Mouse (Mus musculus): ENCODE results near the gene Trpm6. TPM values are rescaled to one million over a fixed set of nuclear protein-coding genes. Genes with fewer than 3 reads are reported as not detected.

Trpm6 gene
- polyA plus RNA-seq, 1 experiment from 2014 or later: 0.43 TPM

GRCm38 (mm10) chr19:18872792-18873569, 123.2 kb downstream of the Trpm6 start:
- Histone ChIP-seq H3K4me2 (no peak overlapping the region), H3K9ac (no peak overlapping the region), H3K4me3 (no peak overlapping the region), H3K9me3 (no peaks in the 10 kb centered on the region), H3K27me3 (replicated peaks) (no peaks in the 10 kb centered on the region), H3K36me3 (replicated peaks) (no peaks in the 10 kb centered on the region), H3K4me1 (peaks cover 16% of the 10 kb centered on the region), H3K27ac (0 out of 2 replicates have a peak overlapping the region, but pooled peaks have one; percentile 25)
- WGBS: 44% methylated on average over 6 of the region's 6 CpGs
- peak; percentile 85 for ATAC-seq (replicated peaks)

DNA sequence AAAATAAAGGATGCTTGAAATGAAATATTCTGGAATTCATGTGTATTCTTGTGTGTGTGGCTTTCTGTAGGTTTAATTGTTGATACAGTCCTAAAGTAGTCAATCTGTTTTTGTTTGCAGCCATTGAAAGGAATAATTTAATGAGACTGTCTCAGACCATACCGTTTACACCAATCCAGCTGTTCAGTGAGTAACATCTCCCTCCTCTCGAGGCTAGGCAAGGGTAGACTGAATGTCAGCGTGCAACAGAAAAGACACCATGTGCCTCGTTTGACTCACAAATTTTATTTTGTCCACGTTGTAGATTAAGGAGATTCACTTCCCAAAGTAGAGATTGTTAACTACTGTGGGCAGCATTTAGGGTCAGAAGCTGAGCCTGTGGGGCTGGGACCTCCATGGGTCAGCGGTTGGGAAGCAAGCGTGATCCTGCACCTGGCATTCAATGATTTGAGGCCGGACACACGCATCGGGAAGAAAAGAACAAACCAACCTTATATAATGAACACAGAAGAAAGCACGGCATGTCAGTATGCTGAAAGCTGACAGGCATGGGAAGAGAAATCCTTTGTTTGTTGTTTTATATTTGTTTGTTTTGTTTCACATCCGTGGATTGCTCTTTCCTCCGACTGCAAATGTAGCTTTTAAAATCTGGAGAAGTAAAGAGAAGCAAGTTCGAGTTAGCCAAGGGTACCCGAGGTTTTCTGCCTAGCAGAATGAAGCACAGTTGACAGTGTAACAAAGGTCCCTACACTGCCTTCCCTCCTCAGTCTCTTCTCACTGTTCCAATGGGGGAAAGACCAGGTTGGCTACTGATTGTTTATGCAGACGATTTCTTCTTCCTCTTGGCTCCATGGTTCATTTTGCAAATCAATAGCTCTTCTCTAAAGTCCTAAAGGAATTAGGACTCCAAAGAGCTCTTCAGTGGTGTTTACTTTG, 124.2 kb downstream of the Trpm6 start:
- no peaks in the 10 kb centered on the region for H3K27me3 ChIP-seq (replicated peaks)
- no peak overlapping the region for H3K27ac ChIP-seq
- 12% methylated on average over 16 of the region's 16 CpGs for WGBS
- ATAC-seq (replicated peaks): peak; percentile 77
- no peak overlapping the region; the same call in 1 of the 2 replicates for H3K9ac ChIP-seq
- H3K4me3 ChIP-seq: peak overlapping the region; percentile 0; the same call in 1 of the 2 replicates
- H3K4me1 ChIP-seq: peaks cover 16% of the 10 kb centered on the region
- peak overlapping the region; percentile 30 for H3K4me2 ChIP-seq
- no peaks in the 10 kb centered on the region for H3K9me3 ChIP-seq
- no peaks in the 10 kb centered on the region for H3K36me3 ChIP-seq (replicated peaks)

- 77% methylated on average over 4 of the region's 4 CpGs for WGBS
- H3K27me3 ChIP-seq (replicated peaks): no peaks in the 10 kb centered on the region
These were observed 129.5 kb downstream of the Trpm6 start for GRCm38 (mm10) chr19:18879264-18879663.

GRCm38 (mm10) chr19:18881162-18881561, 131.4 kb downstream of the Trpm6 start:
- H3K4me1 ChIP-seq: no peaks in the 10 kb centered on the region
- no peaks in the 10 kb centered on the region for H3K27me3 ChIP-seq (replicated peaks)
- WGBS: 33% methylated on average over 5 of the region's 5 CpGs
- no peaks in the 10 kb centered on the region for H3K9me3 ChIP-seq
- no peak overlapping the region for H3K27ac ChIP-seq
- no peak for ATAC-seq (replicated peaks)
- H3K36me3 ChIP-seq (replicated peaks): no peaks in the 10 kb centered on the region
- H3K4me2 ChIP-seq: no peak overlapping the region
- no peak overlapping the region for H3K9ac ChIP-seq
- no peak overlapping the region for H3K4me3 ChIP-seq

More at GRCm38 (mm10) chr19:18879264-18879663, 129.5 kb downstream of the Trpm6 start:
- Histone ChIP-seq H3K4me1 (peaks cover 2% of the 10 kb centered on the region), H3K27ac (no peak overlapping the region), H3K36me3 (replicated peaks) (no peaks in the 10 kb centered on the region), H3K9ac (no peak overlapping the region), H3K4me3 (no peak overlapping the region), H3K9me3 (no peaks in the 10 kb centered on the region), H3K4me2 (no peak overlapping the region)
- no peak for ATAC-seq (replicated peaks)

DNA sequence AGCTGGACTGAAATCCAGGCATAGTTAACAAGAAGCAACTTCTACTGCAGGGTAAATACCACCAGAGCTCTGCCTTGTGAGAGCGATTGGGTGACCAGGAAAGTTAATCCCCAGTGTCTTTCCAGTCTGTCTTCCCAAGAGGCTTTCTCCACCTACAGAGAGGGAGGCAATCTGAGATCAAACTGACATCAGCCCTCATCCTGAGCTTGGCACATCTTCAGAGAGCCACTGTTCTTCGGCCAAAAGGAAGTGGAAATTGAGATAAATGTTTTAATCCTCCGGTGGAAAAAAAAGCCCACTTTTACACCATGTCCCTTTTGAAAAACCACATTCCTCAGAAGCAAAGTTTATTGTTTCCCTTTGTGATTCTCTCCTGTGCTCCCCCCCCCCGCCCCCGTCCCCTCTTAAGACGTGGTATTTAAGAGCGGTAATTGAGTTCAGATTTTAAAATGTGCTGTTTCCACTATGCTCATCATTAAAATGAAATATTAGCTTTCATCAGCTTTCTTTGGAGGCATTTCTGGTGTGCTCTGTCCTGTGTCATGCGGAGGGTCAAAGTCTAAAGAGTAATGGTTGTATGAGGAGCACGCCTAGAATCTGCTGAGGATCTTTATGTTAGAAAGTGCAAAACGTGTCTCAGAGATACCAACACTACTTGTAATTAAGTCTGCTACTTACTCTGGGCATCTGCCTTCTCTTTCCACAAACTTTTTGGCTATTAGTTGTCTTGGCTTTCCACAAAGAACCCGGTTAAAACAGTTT, 138.0 kb downstream of the Trpm6 start:
- H3K27me3 ChIP-seq (replicated peaks): no peaks in the 10 kb centered on the region
- no peaks in the 10 kb centered on the region for H3K36me3 ChIP-seq (replicated peaks)
- 21% methylated on average over 11 of the region's 11 CpGs for WGBS
- H3K27ac ChIP-seq: peak overlapping the region; percentile 72
- peak overlapping the region; percentile 45; the same call in 1 of the 2 replicates for H3K4me2 ChIP-seq
- peaks cover 20% of the 10 kb centered on the region for H3K4me1 ChIP-seq
- H3K9me3 ChIP-seq: no peaks in the 10 kb centered on the region
- H3K4me3 ChIP-seq: no peak overlapping the region
- H3K9ac ChIP-seq: no peak overlapping the region
- ATAC-seq (replicated peaks): no peak

- H3K4me3 ChIP-seq: peak overlapping the region; percentile 34
- peak; percentile 78 for ATAC-seq (replicated peaks)
- peak overlapping the region; percentile 45 for H3K4me2 ChIP-seq
- H3K4me1 ChIP-seq: peaks cover 20% of the 10 kb centered on the region
- WGBS: 3% methylated on average over 13 of the region's 13 CpGs
- H3K27ac ChIP-seq: peak overlapping the region; percentile 72
- peak overlapping the region; percentile 21; the same call in 1 of the 2 replicates for H3K9ac ChIP-seq
- no peaks in the 10 kb centered on the region for H3K27me3 ChIP-seq (replicated peaks)
- no peaks in the 10 kb centered on the region for H3K36me3 ChIP-seq (replicated peaks)
- H3K9me3 ChIP-seq: no peaks in the 10 kb centered on the region
These were observed 138.8 kb downstream of the Trpm6 start for GRCm38 (mm10) chr19:18888491-18889116.

- Histone ChIP-seq H3K27ac (peak overlapping the region; percentile 72), H3K36me3 (replicated peaks) (no peaks in the 10 kb centered on the region), H3K4me3 (peak overlapping the region; percentile 34), H3K4me2 (peak overlapping the region; percentile 45), H3K9ac (peak overlapping the region; percentile 21; the same call in 1 of the 2 replicates), H3K4me1 (peaks cover 20% of the 10 kb centered on the region), H3K27me3 (replicated peaks) (no peaks in the 10 kb centered on the region), H3K9me3 (no peaks in the 10 kb centered on the region)
- WGBS: under 1% methylated on average over 11 of the region's 11 CpGs
- ATAC-seq (replicated peaks): peak; percentile 89
These were observed 139.4 kb downstream of the Trpm6 start for GRCm38 (mm10) chr19:18889117-18889627.

DNA sequence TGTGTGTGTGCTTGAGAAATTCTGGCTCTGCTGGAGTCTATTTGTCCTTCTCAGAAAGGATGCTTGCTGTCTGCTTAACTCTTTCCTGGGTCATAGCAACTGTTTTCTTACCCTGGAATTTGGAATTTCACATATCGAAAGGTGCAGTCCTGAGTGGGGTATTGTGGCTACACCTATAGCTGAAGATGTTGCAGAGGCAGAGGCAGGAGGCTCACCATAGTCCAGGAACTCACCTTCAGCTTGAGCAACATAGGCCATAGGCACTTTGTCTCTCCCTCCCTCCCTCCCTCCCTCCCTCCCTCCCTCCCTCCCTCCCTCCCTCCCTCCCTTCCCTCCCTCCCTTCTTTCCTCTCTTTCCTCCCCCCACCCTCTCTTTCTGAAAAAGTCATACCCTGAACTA, 139.8 kb downstream of the Trpm6 start:
- peaks cover 20% of the 10 kb centered on the region for H3K4me1 ChIP-seq
- 43% methylated on average over 1 of the region's 1 CpGs for WGBS

GRCm38 (mm10) chr19:18890216-18890615, 140.4 kb downstream of the Trpm6 start:
- H3K27ac ChIP-seq: peak overlapping the region; percentile 62; the same call in 1 of the 2 replicates
- H3K4me2 ChIP-seq: no peak overlapping the region
- H3K9ac ChIP-seq: no peak overlapping the region
- H3K9me3 ChIP-seq: no peaks in the 10 kb centered on the region
- no peaks in the 10 kb centered on the region for H3K27me3 ChIP-seq (replicated peaks)
- no peaks in the 10 kb centered on the region for H3K36me3 ChIP-seq (replicated peaks)
- 66% methylated on average over 4 of the region's 4 CpGs for WGBS
- no peak for ATAC-seq (replicated peaks)
- H3K4me3 ChIP-seq: no peak overlapping the region
- H3K4me1 ChIP-seq: peaks cover 20% of the 10 kb centered on the region

More for the DNA sequence above, 139.8 kb downstream of the Trpm6 start:
- Histone ChIP-seq H3K27ac (peak overlapping the region; percentile 72), H3K4me3 (peak overlapping the region; percentile 34), H3K9ac (no peak overlapping the region; the same call in 1 of the 2 replicates), H3K4me2 (peak overlapping the region; percentile 45), H3K36me3 (replicated peaks) (no peaks in the 10 kb centered on the region), H3K27me3 (replicated peaks) (no peaks in the 10 kb centered on the region), H3K9me3 (no peaks in the 10 kb centered on the region)
- peak; percentile 65 for ATAC-seq (replicated peaks)

GRCm38 (mm10) chr19:18898238-18898637, 148.5 kb downstream of the Trpm6 start:
- 0 out of 2 replicates have a peak, but pooled peaks cover 3% of the 10 kb centered on the region for H3K4me1 ChIP-seq
- H3K4me2 ChIP-seq: no peak overlapping the region
- no peaks in the 10 kb centered on the region for H3K36me3 ChIP-seq (replicated peaks)
- ATAC-seq (replicated peaks): no peak
- no peaks in the 10 kb centered on the region for H3K27me3 ChIP-seq (replicated peaks)
- H3K27ac ChIP-seq: no peak overlapping the region
- no peak overlapping the region for H3K9ac ChIP-seq
- no peaks in the 10 kb centered on the region for H3K9me3 ChIP-seq
- H3K4me3 ChIP-seq: no peak overlapping the region

GRCm38 (mm10) chr19:18902041-18902693, 152.4 kb downstream of the Trpm6 start:
- Histone ChIP-seq H3K27ac (no peak overlapping the region), H3K4me3 (no peak overlapping the region), H3K36me3 (replicated peaks) (no peaks in the 10 kb centered on the region), H3K9me3 (no peaks in the 10 kb centered on the region), H3K4me1 (0 out of 2 replicates have a peak, but pooled peaks cover 3% of the 10 kb centered on the region), H3K27me3 (replicated peaks) (no peaks in the 10 kb centered on the region), H3K9ac (no peak overlapping the region), H3K4me2 (no peak overlapping the region)
- 62% methylated on average over 15 of the region's 15 CpGs for WGBS
- ATAC-seq (replicated peaks): no peak
